Mouse (Mus musculus) MEL (cell line): ENCODE measurements around the gene Gm21976. TPM values are rescaled to one million over a fixed set of nuclear protein-coding genes. Genes with fewer than 3 reads are reported as not detected.

Source experiments
- DNase-seq: peaks from one replicate; pipeline ENCODE4 v3.0.0; 2011; ENCODE audit warnings: low read depth, low spot score
- H3K27ac ChIP-seq: 2 replicates; pipeline ENCODE4 v1.5.1; 2012; ENCODE audit warnings: low read depth, mild to moderate bottlenecking, control low read depth, low read length, moderate library complexity; ENCODE audit not compliant: control insufficient read depth
- H3K27me3 ChIP-seq, 2 experiments: fragments of 150-350 bp in 1 of 2; sonication (generic) in 1 of 2; 2 replicates each; pipeline ENCODE4 v1.6.1; 2012; ENCODE audit warnings: low read length in 2 of 2, mild to moderate bottlenecking in 2 of 2, improper control_type of control experiment in 1 of 2, moderate library complexity in 1 of 2; ENCODE audit not compliant: insufficient read depth in 2 of 2, control insufficient read depth in 1 of 2
- H3K36me3 ChIP-seq, 2 experiments: 2 replicates each; pipeline ENCODE4 v1.6.1; 2012 to 2014; ENCODE audit warnings: low read length in 2 of 2, improper control_type of control experiment in 1 of 2, inconsistent platforms in 1 of 2, mild to moderate bottlenecking in 1 of 2; ENCODE audit not compliant: insufficient read depth in 2 of 2, control insufficient read depth in 1 of 2
- H3K4me1 ChIP-seq, 2 experiments: fragments of 150-350 bp in 1 of 2; sonication (generic) in 1 of 2; 2 replicates each; pipeline ENCODE4 v1.6.1; 2012; ENCODE audit warnings: low read length in 2 of 2, improper control_type of control experiment in 1 of 2, mild to moderate bottlenecking in 1 of 2; ENCODE audit not compliant: insufficient read depth in 2 of 2, control insufficient read depth in 1 of 2
- H3K4me3 ChIP-seq, 2 experiments: fragments of 150-350 bp in 1 of 2; sonication (generic) in 1 of 2; 2 replicates each; pipeline ENCODE4 v1.5.1; 2012; ENCODE audit warnings: low read depth in 2 of 2, low read length in 2 of 2, mild to moderate bottlenecking in 2 of 2, moderate library complexity in 2 of 2, control low read depth in 1 of 2, improper control_type of control experiment in 1 of 2; ENCODE audit not compliant: control insufficient read depth in 1 of 2, insufficient read depth in 1 of 2
- H3K79me2 ChIP-seq: 2 replicates; pipeline ENCODE4 v1.6.1; 2012; ENCODE audit warnings: mild to moderate bottlenecking, low read length, moderate library complexity; ENCODE audit not compliant: control insufficient read depth, poor library complexity, insufficient read depth
- H3K9ac ChIP-seq: 2 replicates; pipeline ENCODE4 v1.6.1; 2012; ENCODE audit warnings: low read depth, mild to moderate bottlenecking, control low read depth, low read length, moderate library complexity; ENCODE audit not compliant: control insufficient read depth, poor library complexity, severe bottlenecking
- H3K9me3 ChIP-seq: fragments of 150-350 bp; sonication (generic); replicated peaks from 2 replicates; pipeline ENCODE4 v1.6.1; 2012; ENCODE audit warnings: mild to moderate bottlenecking, low read length, improper control_type of control experiment, moderate library complexity; ENCODE audit not compliant: insufficient read depth
- BHLHE40 ChIP-seq: IDR thresholded peaks from 2 replicates; pipeline ENCODE4 v1.6.1; 2012; ENCODE audit warnings: low read depth, mild to moderate bottlenecking, inconsistent platforms, low read length, improper control_type of control experiment, borderline replicate concordance
- E2F4 ChIP-seq: IDR thresholded peaks from 2 replicates; pipeline ENCODE4 v1.6.1; 2011; ENCODE audit warnings: low read depth, low read length, improper control_type of control experiment, borderline replicate concordance
- ELF1 ChIP-seq: IDR thresholded peaks from 2 replicates; pipeline ENCODE4 v1.6.1; 2014; ENCODE audit warnings: low read depth, mild to moderate bottlenecking, inconsistent platforms, low read length, improper control_type of control experiment, moderate library complexity
- EP300 ChIP-seq, 2 experiments: IDR thresholded peaks; 2 replicates each; pipeline ENCODE4 v1.6.1; 2011; ENCODE audit warnings: improper control_type of control experiment in 2 of 2, low read length in 2 of 2, low read depth in 1 of 2, mild to moderate bottlenecking in 1 of 2
- ETS1 ChIP-seq: IDR thresholded peaks from 2 replicates; pipeline ENCODE4 v1.6.1; 2012; ENCODE audit warnings: low read depth, mild to moderate bottlenecking, inconsistent platforms, low read length, improper control_type of control experiment, moderate library complexity
- GATA1 ChIP-seq: IDR thresholded peaks from 2 replicates; pipeline ENCODE4 v1.6.1; 2011; ENCODE audit warnings: low read depth, low read length, improper control_type of control experiment
- HCFC1 ChIP-seq: IDR thresholded peaks from 2 replicates; pipeline ENCODE4 v1.6.1; 2012; ENCODE audit warnings: low read depth, mild to moderate bottlenecking, inconsistent platforms, low read length, improper control_type of control experiment, moderate library complexity
- KAT2A ChIP-seq: conservative IDR thresholded peaks from 2 replicates; pipeline ENCODE4 v1.6.1; 2012; ENCODE audit warnings: low read depth, low read length, improper control_type of control experiment, inconsistent platforms
- MAFK ChIP-seq: IDR thresholded peaks from 2 replicates; pipeline ENCODE4 v1.6.1; 2011; ENCODE audit warnings: low read depth, mild to moderate bottlenecking, low read length, improper control_type of control experiment, borderline replicate concordance
- MAX ChIP-seq: IDR thresholded peaks from 2 replicates; pipeline ENCODE4 v1.6.1; 2011; ENCODE audit warnings: low read length, improper control_type of control experiment
- MEF2A ChIP-seq: IDR thresholded peaks from 2 replicates; pipeline ENCODE4 v1.6.1; 2014; ENCODE audit warnings: low read depth, mild to moderate bottlenecking, inconsistent platforms, low read length, improper control_type of control experiment; ENCODE audit not compliant: poor library complexity, insufficient replicate concordance, severe bottlenecking; ENCODE audit errors: extremely low read depth
- MYB ChIP-seq: IDR thresholded peaks from 2 replicates; pipeline ENCODE4 v1.6.1; 2011; ENCODE audit warnings: mild to moderate bottlenecking, low read depth, low read length, improper control_type of control experiment
- MYC ChIP-seq: IDR thresholded peaks from 2 replicates; pipeline ENCODE4 v1.6.1; 2011; ENCODE audit warnings: low read depth, mild to moderate bottlenecking, low read length, improper control_type of control experiment, moderate library complexity
- NELFE ChIP-seq: IDR thresholded peaks from 2 replicates; pipeline ENCODE4 v1.6.1; 2011; ENCODE audit warnings: low read depth, low read length, improper control_type of control experiment
- POLR2AphosphoS5 ChIP-seq: IDR thresholded peaks from 2 replicates; pipeline ENCODE4 v1.6.1; 2012; ENCODE audit warnings: low read depth, borderline replicate concordance, mild to moderate bottlenecking, inconsistent platforms, low read length, moderate library complexity, mixed read lengths
- RCOR1 ChIP-seq: IDR thresholded peaks from 2 replicates; pipeline ENCODE4 v1.6.1; 2012; ENCODE audit warnings: low read depth, mild to moderate bottlenecking, inconsistent platforms, low read length, improper control_type of control experiment
- SIN3A ChIP-seq: IDR thresholded peaks from 2 replicates; pipeline ENCODE4 v1.6.1; 2012; ENCODE audit warnings: low read length, improper control_type of control experiment, inconsistent platforms
- SMC3 ChIP-seq: IDR thresholded peaks from 2 replicates; pipeline ENCODE4 v1.6.1; 2011; ENCODE audit warnings: low read depth, low read length, improper control_type of control experiment
- TBP ChIP-seq: IDR thresholded peaks from 2 replicates; pipeline ENCODE4 v1.8.0; 2011; ENCODE audit warnings: low read depth, low read length, improper control_type of control experiment
- USF1 ChIP-seq: IDR thresholded peaks from 2 replicates; pipeline ENCODE4 v1.6.1; 2014; ENCODE audit warnings: low read depth, mild to moderate bottlenecking, inconsistent platforms, low read length, improper control_type of control experiment, moderate library complexity
- USF2 ChIP-seq, 2 experiments: IDR thresholded peaks; 2 replicates each; pipeline ENCODE4 v1.6.1; 2011 to 2012; ENCODE audit warnings: improper control_type of control experiment in 2 of 2, low read length in 2 of 2, borderline replicate concordance in 1 of 2, inconsistent platforms in 1 of 2, low read depth in 1 of 2, mild to moderate bottlenecking in 1 of 2; ENCODE audit not compliant: insufficient read depth in 1 of 2
- ZMIZ1 ChIP-seq: IDR thresholded peaks from 2 replicates; pipeline ENCODE4 v1.6.1; 2012; ENCODE audit warnings: low read depth, mild to moderate bottlenecking, inconsistent platforms, low read length, improper control_type of control experiment, moderate library complexity
- ZNF384 ChIP-seq: IDR thresholded peaks from 2 replicates; pipeline ENCODE4 v1.6.1; 2012; ENCODE audit warnings: low read depth, mild to moderate bottlenecking, inconsistent platforms, low read length, improper control_type of control experiment
- polyA plus RNA-seq, 2 experiments: library from polyadenylated mRNA; stranded (reverse) in 1 of 2; unstranded in 1 of 2; fragments of >175 nt in 1 of 2; fragments of >200 nt in 1 of 2; gene quantifications; 2 replicates each; pipeline versions ENCODE4 v1.2.1 to v1.2.4; 2012; ENCODE audit warnings: low replicate concordance in 2 of 2, low read depth in 1 of 2; ENCODE audit not compliant: insufficient read length in 2 of 2, insufficient read depth in 1 of 2, missing spikeins in 1 of 2
- total RNA-seq: library from RNA; depleted of rRNA; stranded (reverse); fragments of 300-350 nt; gene quantifications from 2 replicates; pipeline ENCODE4 v1.2.3, GENCODE M21; 2012; rRNA removed

Gm21976 gene
- not detected in 2 replicates for total RNA-seq
- not detected for polyA plus RNA-seq

- H3K27me3 ChIP-seq, result no peaks in the 10 kb centered on the region
- H3K9me3 ChIP-seq, result no peaks in the 10 kb centered on the region
- DNase-seq, result no peak
- TF ChIP-seq MYC (no peak), ZMIZ1 (no peak), MAFK (no peak), RCOR1 (no peak)
- no peak within 1 kb of the TSS for H3K4me3 ChIP-seq
- H3K36me3 ChIP-seq, result peaks cover 0 to 21% of the 10 kb centered on the region in 2 experiments; a peak in 2 of 4 replicates
- no peaks in the 10 kb centered on the region for H3K79me2 ChIP-seq
- no peak within 1 kb of the TSS for H3K27ac ChIP-seq
- H3K9ac ChIP-seq, result no peak within 1 kb of the TSS
- H3K4me1 ChIP-seq, result peaks cover 13 to 23% of the 10 kb centered on the region in 2 experiments
Observed at GRCm38 (mm10) chr13:98279686-98280085, at the start of gene Gm21976. Gene Gm21976 (plus strand): TSS chr13:98279887.

- Histone ChIP-seq H3K9ac (no peak overlapping the region), H3K27ac (no peak overlapping the region), H3K4me3 (no peak overlapping the region), H3K9me3 (no peaks in the 10 kb centered on the region), H3K4me1 (no peaks in the 10 kb centered on the region), H3K79me2 (no peaks in the 10 kb centered on the region), H3K36me3 (no peaks in the 10 kb centered on the region), H3K27me3 (peaks cover 3 to 7% of the 10 kb centered on the region in 2 experiments; a peak in 3 of 4 replicates)
- no peak for DNase-seq
- TF ChIP-seq E2F4 (no peak), MEF2A (no peak), BHLHE40 (no peak), POLR2AphosphoS5 (no peak), HCFC1 (no peak), MYC (no peak), MYB (no peak), ZNF384 (no peak), KAT2A (no peak), GATA1 (no peak), USF1 (no peak), NELFE (no peak), MAX (no peak), EP300 (IDR thresholded peaks at IDR 0.05; ENCODE audit: low read depth in 1 of 2, low read length in 2 of 2) (no peak), SIN3A (no peak), USF2 (IDR thresholded peaks at IDR 0.05; ENCODE audit: borderline replicate concordance in 1 of 2, insufficient read depth in 1 of 2, low read depth in 1 of 2, low read length in 2 of 2) (no peak), ETS1 (no peak), ELF1 (no peak), SMC3 (no peak), TBP (no peak)
Observed at GRCm38 (mm10) chr13:98230511-98230910, 49.2 kb upstream of the Gm21976 start.
